Comparison of ENCODE assay signal across 21 mouse cellular contexts in the genomic region with DNA sequence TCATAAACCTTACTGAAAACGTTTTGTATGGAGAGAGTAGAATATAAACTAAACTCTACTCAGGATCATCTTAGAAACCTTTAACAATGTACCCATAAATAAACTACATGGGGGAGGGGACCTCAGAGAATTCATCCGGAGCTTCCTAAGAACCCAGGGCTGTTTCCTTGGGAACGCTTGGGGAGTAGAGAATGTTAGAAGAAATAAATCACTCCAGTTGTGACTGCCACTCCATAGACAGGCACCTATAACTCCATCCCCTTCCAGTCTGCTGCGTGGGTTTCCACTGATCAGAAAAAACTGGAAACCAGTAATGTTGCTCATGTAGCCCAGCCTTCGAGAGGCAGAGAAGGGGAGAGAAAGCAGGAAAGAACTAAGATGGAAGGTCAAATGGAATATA.
"Had no signal": no experiment of that assay in that cellular context is flagged by ENCODE, and none has a peak within 500 bp of the region (broad histone marks: within the 10 kb centered on the region; RNA-seq: fewer than 3 reads in every experiment).

No protein-coding gene starts in this region.

- H3K4me3 ChIP-seq: layer of hippocampus, adult 2 months; limb, embryonic 10.5 days; limb, embryonic 13.5 days; liver, embryonic 12.5 days; liver, embryonic 15.5 days; lung, embryonic 15.5 days; megakaryocyte, embryonic 14.5 days; midbrain, embryonic 12.5 days; midbrain, embryonic 15.5 days; stomach, embryonic 15.5 days had no signal

- H3K36me3 ChIP-seq: limb, embryonic 10.5 days; limb, embryonic 13.5 days; liver, embryonic 12.5 days; liver, embryonic 15.5 days; lung, embryonic 15.5 days; midbrain, embryonic 12.5 days; midbrain, embryonic 15.5 days; stomach, embryonic 15.5 days had no signal

- H3K27me3 ChIP-seq: limb, embryonic 13.5 days; liver, embryonic 12.5 days; liver, embryonic 15.5 days; lung, embryonic 15.5 days; megakaryocyte, embryonic 14.5 days; midbrain, embryonic 12.5 days; midbrain, embryonic 15.5 days; stomach, embryonic 15.5 days had no signal

- H3K4me2 ChIP-seq: limb, embryonic 13.5 days; liver, embryonic 12.5 days; liver, embryonic 15.5 days; lung, embryonic 15.5 days; midbrain, embryonic 12.5 days; midbrain, embryonic 15.5 days; stomach, embryonic 15.5 days had no signal

- H3K4me1 ChIP-seq: limb, embryonic 10.5 days; limb, embryonic 13.5 days; liver, embryonic 12.5 days; liver, embryonic 15.5 days; lung, embryonic 15.5 days; megakaryocyte, embryonic 14.5 days; midbrain, embryonic 12.5 days; midbrain, embryonic 15.5 days; stomach, embryonic 15.5 days had no signal

- H3K9me3 ChIP-seq: limb, embryonic 10.5 days; limb, embryonic 13.5 days; liver, embryonic 12.5 days; liver, embryonic 15.5 days; lung, embryonic 15.5 days; megakaryocyte, embryonic 14.5 days; midbrain, embryonic 12.5 days; midbrain, embryonic 15.5 days; stomach, embryonic 15.5 days had no signal

- ATAC-seq: intestine, postnatal 0 days; liver, embryonic 12.5 days; midbrain, embryonic 15.5 days had no signal

- H3K27ac ChIP-seq: layer of hippocampus, adult 2 months; limb, embryonic 10.5 days; limb, embryonic 13.5 days; liver, embryonic 12.5 days; liver, embryonic 15.5 days; lung, embryonic 15.5 days; midbrain, embryonic 12.5 days; midbrain, embryonic 15.5 days; stomach, embryonic 15.5 days had no signal

- H3K9ac ChIP-seq: limb, embryonic 13.5 days; liver, embryonic 12.5 days; liver, embryonic 15.5 days; lung, embryonic 15.5 days; midbrain, embryonic 12.5 days; midbrain, embryonic 15.5 days; stomach, embryonic 15.5 days had no signal

- DNase-seq: kidney, postnatal 25 days; layer of hippocampus, adult 9-11 months; liver; lung, adult 18-20 months; lung, postnatal 10 days; lung, postnatal 36 days; retina, postnatal 1 day; right cerebral cortex, postnatal 25 days; spleen, adult 18-20 months; thymus, postnatal 36 days had no signal
